ENCODE assay signal across 13 mouse cellular contexts in the genomic region with DNA sequence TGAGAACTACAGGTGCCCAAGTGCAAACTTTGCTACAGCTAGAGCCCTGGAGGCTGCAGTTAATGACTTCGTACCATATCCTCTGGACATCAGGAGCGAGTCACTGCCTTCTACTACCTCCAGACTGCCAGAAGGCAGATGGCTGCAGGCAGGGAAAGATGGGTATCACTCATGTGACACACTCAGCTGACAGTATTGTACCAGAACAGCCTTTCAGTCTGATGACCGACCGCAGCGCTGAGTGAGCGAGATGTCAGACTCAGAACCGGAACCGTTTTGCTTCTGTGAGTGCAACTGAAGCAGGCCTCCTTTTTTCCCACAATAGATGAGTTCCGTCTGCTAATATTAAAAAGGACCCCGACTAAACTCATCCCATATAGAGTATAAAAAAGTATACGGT. TPM values are rescaled to one million over a fixed set of nuclear protein-coding genes. Genes with fewer than 3 reads are reported as not detected.
DNase-seq lines count a peak whose midpoint lies in the region; TF ChIP-seq lines count a peak whose summit lies in the region.
"Had no signal": no experiment of that assay in that cellular context is flagged by ENCODE, and none has a peak within 500 bp of the region (broad histone marks: within the 10 kb centered on the region; RNA-seq: fewer than 3 reads in every experiment).

No protein-coding gene starts in this region.

- H3K27ac ChIP-seq in layer of hippocampus, adult 2 months: peak overlapping the region; percentile 52
- H3K27ac ChIP-seq: heart, embryonic 15.5 days; hindbrain, embryonic 10.5 days; hindbrain, embryonic 15.5 days had no signal

- TF ChIP-seq CTCF in layer of hippocampus, adult 2 months (conservative IDR thresholded peaks at IDR 0.05): no peak

- peak; percentile 19 to 26 for DNase-seq in cerebellum, postnatal 10 days
- DNase-seq in cerebellum, adult 11 months: no peak
- no peak for DNase-seq in layer of hippocampus, adult 2 months (ENCODE audit: low spot score in 2 of 2)
- DNase-seq in layer of hippocampus, postnatal 36 days: no peak
- DNase-seq in NIH3T3 (ENCODE audit: low read depth): peak; percentile 10
- no peak for DNase-seq in thymus, postnatal 36 days
- no peak for DNase-seq in lung, postnatal 4 days
- DNase-seq: adrenal gland, adult 8-10 months; B cell, adult 2 months had no signal

- no peak overlapping the region for H3K4me3 ChIP-seq in layer of hippocampus, adult 2 months
- H3K4me3 ChIP-seq: heart, embryonic 12.5 days; heart, embryonic 15.5 days; hindbrain, embryonic 10.5 days; hindbrain, embryonic 15.5 days had no signal

RNA-seq across cellular contexts. Expression of gene Hexb, which starts 5.5 kb away (rescaled TPM):
- 100 to 1,000 TPM; 118 to 124 TPM for total RNA-seq in layer of hippocampus, adult 2 months (2021)
- total RNA-seq in layer of hippocampus, postnatal 36 days (2021): 100 to 1,000 TPM; 117 to 122 TPM

RNA-seq across cellular contexts. Expression of gene Enc1, which starts 48.3 kb away (rescaled TPM):
- 100 to 1,000 TPM; 744 to 746 TPM for total RNA-seq in layer of hippocampus, adult 2 months (2021)
- total RNA-seq in layer of hippocampus, postnatal 36 days (2021): 100 to 1,000 TPM; 689 to 742 TPM

RNA-seq across cellular contexts. Expression of gene Gfm2, which starts 54.9 kb away (rescaled TPM):
- 10 to 100 TPM; 30.0 to 31.2 TPM for total RNA-seq in layer of hippocampus, adult 2 months (2021)
- total RNA-seq in layer of hippocampus, postnatal 36 days (2021): 10 to 100 TPM; 27.3 to 30.4 TPM

RNA-seq across cellular contexts. Expression of gene Nsa2, which starts 54.9 kb away (rescaled TPM):
- 10 to 100 TPM; 51.3 to 52.3 TPM for total RNA-seq in layer of hippocampus, adult 2 months (2021)
- 10 to 100 TPM; 44.5 to 49.0 TPM for total RNA-seq in layer of hippocampus, postnatal 36 days (2021)

Comparison
In these comparisons a context has a peak if more than half of its experiments do, and no peak if none do; other contexts are left out.
1. DNase-seq: peak in cerebellum, postnatal 10 days (2 of 2) and NIH3T3 (single experiment); none in cerebellum, adult 11 months (single experiment), layer of hippocampus, adult 2 months (0 of 2), layer of hippocampus, postnatal 36 days (0 of 2), thymus, postnatal 36 days (0 of 2) and lung, postnatal 4 days (0 of 2).